Mouse (Mus musculus): ENCODE results near the gene Bicc1.

Gene Bicc1

DNA sequence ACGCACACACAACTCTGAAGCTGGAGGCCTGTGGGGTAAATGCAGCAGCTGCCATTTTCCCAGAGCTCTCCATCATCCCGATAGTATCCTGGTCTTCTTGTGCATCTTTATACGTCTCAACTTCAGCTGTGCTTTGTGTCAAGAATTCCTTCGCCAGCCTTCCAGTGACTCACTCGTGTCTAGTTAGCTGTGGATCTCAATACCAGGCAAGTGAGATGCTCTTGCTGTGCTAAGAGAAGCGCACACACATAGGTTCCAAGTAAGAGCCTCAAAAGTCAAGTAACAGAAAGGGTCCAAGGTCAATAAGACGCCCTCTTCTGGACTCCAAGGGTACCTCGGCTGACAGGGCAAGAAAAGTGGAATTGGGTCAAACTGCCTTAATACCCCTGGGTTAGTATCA is 37.0 kb downstream of the Bicc1 start:
- DNase-seq (ENCODE audit: low read depth, low spot score): peak; percentile 28

DNA sequence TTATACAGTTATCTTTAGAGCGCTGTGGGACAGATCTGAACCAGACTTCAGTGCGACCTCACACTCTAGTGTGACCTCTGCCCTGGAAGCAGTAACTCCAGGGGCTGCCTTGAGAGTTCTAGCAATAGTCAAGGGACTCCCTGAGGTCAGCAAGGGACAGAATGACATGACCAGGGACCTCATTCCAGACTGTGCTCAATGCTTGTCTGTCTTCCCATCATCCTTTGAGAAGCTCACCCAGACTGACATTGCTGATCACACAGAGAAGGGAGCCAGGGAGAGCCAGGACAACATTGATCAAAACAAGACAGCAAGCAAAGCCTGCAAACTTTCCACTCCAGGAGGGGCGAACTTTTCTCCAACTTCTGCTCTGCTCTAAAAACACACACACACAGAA is 38.7 kb downstream of the Bicc1 start:
- no peak for DNase-seq (ENCODE audit: low read depth, low spot score)

DNA sequence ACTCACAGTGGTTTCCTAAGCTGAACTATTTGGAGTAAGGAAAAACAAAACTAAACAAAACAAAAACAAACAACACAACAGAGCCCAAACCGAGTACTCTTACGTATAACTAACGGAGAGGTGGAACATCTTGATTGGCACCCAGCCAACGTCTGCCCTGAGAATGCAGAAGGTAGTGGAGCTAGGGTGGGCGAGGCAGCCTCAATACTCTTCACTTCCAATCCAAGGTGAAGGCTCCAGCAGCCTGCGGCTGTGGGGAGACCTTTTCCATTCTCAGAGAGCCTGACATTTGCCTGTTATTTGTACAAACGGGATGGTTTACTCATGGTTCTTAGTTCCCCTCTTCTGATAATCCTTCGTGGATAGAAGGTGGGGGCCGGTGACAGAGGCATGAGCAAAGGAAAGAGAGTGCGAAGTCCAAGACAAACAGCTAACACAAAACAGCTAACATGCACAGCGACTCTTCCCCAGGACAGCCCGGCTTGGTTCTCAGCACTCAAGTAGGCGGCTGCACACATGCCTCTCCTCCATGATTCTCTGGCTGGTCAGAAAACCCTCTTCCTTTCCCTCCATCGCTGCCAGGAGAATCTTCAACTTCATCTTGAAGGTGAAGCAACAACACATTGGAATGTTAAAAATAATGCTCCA is 39.3 kb downstream of the Bicc1 start:
- no peak for DNase-seq (ENCODE audit: low read depth, low spot score)

DNA sequence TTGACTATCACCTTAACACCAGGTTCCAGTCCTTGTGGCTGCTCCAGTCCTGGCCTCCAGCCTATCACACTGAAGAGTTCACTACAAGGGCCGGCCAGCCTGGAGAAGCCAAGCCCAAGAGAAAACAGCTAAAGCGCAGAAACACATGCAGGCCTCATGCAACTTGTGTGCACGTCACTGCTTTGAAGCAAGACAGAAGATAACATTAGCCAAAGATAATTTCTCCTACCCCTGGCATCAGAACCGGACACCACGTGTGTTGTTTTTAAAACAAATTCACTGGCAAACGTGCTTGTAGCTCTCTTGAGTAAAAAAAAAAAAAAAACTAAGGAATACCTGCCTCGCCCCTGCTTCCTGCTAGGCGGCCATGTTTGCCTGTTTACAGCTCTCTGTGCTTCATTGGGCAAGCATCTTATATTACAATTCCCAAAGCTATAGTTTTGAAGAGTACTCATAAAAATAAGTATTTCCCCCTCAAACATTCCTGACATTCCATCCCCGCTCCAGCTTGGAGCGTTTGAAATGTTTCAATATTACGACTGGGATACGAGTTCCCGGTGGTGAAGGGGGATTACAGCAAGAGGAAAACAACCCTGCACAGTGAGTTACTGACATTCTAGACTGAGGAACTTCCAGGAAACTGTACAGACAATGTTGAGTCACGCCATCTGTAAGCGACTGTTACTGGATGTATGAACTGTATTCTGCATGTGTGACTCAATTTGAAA is 40.2 kb downstream of the Bicc1 start:
- DNase-seq (ENCODE audit: low read depth, low spot score): peak; percentile 8

DNA sequence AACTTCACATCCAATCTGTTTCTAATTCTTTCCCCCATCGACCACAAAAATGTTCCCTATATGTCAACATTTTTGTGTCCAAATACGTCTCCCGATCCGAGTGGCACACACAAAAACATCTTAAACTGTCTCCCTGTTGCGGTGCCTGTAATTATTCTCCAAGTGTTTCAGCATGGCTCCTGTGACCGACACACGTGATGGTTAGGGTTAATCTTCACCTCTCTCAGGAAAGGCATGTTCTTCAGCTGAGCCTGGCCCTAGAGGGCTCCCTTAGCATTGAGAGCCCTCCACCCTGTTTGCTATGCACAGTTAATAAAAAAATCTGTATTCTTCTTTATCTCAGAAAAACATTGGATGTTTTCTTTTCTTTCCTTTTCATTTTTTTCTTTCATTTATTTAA is 41.7 kb downstream of the Bicc1 start:
- no peak for DNase-seq (ENCODE audit: low read depth, low spot score)

DNA sequence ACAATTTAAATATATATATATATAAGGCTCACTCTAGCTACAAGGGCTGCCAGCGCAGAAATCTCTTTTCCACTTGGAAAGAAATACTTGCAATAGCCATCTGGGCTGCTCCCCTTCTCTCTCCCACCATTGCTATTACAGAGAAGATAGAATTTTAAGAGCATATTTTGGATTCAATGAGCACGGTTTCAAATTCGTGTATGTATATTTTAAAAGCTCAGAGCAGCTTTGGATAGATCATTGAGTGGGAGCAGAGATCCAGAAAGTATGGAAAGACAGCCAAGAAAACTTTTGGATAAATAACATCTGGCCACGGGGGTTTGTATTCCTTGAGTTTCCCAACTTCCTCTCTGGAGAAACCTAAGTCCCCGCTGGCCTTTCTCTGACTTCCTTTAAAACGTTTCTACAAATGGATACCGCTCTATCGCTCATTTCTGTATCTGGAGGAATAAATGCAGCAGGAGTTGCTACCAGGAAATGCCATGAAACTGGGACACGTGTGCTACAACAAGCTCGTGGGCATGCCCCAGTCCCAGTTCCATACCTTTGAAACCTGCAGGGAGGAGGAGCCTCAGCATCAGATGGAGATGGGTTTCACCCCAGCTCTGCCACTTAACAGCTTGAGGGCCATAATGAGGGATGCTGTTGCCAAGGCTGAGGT is 45.1 kb downstream of the Bicc1 start:
- DNase-seq (ENCODE audit: low read depth, low spot score): no peak

DNA sequence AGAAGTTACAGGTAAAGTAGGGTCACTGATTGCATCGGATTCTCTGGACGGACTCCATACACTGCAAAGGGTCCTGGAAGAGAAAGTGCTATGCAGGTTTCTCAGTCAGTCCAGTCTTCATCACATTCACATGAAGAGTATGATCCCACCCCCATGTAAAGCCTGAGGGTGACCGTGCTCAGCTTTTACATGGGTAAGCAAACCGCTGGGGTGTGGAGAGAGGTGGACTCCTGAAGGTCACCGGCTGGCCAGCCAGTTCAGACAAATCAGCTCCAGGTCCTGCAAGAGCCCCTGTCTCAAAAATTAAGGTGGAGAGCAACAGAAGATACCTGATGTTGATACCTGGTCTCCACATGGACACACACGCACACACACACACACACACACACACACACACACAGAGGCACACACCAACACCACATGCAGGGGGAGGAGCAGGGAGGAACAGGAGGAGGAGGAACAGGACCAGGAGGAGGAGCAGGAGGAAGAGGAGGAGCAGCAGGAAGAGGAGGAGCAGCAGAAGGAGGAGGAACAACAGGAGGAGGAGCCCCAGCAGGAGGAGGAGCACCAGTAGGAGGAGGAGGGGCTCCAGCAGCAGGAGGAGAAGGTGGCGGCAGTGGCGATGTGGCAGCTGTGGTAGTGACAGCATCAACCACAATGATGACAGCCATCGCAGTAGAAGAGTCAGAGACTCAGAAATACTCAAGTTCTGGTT is 52.9 kb downstream of the Bicc1 start:
- peak; percentile 82 for DNase-seq (ENCODE audit: low read depth, low spot score)

DNA sequence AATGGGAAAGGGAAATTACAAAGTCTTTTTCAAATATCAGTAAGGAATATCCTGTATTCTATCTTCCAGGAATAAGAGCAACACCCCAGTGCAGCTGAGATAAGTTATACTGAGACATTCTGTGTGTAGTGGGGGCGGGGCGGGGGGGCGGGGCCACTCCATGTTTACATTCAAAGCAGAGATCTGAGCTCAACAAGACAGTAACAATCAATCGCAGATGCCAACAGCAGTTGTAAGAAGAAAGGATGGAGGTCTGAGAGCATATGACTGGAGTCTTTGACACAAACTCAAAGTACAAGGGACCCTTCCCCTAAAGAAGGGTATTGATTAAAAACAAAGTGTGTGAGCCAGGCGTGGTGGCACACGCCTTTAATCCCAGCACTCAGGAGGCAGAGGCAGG is 54.7 kb downstream of the Bicc1 start:
- DNase-seq (ENCODE audit: low read depth, low spot score): peak; percentile 81

DNA sequence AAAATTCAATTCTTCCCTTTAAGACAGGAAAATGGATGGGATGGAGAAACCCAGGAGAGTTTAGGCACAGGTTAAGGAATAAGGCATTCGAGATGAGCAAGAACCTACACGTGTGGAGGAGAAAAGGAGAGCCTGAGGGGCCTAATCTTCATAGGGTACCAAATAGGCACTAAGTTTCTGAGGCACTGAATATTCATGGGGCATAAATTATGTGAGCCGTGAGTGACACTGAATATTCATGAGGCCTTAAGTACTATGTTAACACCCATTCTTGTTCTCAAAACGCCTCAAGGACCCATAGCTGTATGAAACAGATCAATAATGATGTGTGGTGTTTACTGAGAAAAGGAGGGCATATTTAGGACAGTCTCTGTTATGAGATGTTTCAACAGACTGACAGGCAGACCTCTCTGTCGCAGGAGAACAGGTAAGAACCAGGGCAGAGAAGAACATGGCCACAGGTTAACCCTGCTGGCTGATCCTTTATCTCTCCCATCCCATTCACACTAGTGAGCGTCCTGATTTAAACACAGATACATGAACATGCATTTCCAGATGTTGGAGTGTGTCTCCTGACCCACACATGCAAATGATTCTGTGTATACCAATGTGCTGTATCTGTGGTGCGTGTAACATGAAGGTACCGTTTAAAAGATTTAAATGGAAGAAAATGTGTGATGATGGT is 58.5 kb downstream of the Bicc1 start:
- DNase-seq (ENCODE audit: low read depth, low spot score): no peak

DNA sequence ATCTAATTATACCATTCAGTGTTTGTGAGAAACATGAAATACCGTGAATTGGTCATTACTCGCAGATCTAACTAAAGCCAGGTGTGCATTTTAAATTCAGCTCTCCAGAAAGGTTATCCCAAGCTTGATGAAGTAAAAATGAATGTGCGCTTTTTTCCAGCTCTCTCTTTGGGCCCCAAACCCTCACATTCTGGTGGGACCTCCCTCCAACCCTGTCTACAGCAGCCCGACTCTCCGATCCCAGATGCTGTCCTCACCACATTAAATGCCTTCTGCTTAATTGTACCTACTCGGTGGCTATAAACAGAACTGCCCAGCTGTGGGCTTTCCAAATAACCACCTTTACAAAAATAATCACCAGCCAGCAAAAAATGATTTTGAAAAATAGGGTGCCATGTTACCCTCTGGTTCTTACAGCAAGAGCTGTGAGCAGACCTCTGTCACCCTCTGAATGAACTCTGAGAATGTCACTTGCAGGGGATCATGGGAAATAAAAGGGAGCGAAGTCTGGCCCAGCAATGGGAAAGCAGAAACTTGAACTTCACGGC is 64.7 kb downstream of the Bicc1 start:
- DNase-seq (ENCODE audit: low read depth, low spot score): no peak

DNA sequence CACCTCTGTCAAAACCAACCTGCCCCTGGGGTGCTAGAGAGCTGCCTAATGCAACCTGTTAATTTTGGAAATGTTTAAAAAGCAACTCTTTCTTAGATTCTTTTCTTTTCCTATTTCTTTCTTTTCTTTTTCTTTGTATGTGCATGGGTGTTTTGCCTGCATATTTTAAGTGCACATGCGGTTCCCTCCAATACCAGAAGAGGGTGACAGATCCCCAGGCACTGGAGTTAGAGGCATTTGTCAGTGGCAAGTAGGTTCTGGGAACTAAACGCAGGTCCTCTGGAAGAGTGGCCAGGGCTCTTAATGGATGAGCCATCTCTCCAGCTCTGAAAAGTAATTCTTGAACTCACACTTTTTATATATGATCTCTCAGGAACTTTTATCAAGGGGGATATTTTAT is 66.2 kb downstream of the Bicc1 start:
- DNase-seq (ENCODE audit: low read depth, low spot score): peak; percentile 53

DNA sequence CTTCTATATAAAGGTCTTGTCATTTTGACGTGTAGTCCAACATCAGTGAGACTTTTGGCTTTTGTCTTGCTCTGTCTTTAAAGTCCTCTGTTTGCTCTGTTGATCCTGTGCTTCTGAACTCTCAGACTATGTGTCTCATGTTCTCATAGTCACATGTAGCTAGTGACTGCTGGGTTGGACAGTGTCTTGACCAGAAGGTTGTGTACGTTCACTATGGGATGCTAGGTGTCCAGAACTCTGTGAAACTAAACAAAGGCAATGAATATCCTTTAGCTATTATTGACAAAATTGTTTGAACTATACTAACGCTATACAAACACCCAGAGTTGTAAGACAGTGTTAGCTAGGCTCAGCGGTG is 72.2 kb downstream of the Bicc1 start:
- no peak for DNase-seq (ENCODE audit: low read depth, low spot score)

DNA sequence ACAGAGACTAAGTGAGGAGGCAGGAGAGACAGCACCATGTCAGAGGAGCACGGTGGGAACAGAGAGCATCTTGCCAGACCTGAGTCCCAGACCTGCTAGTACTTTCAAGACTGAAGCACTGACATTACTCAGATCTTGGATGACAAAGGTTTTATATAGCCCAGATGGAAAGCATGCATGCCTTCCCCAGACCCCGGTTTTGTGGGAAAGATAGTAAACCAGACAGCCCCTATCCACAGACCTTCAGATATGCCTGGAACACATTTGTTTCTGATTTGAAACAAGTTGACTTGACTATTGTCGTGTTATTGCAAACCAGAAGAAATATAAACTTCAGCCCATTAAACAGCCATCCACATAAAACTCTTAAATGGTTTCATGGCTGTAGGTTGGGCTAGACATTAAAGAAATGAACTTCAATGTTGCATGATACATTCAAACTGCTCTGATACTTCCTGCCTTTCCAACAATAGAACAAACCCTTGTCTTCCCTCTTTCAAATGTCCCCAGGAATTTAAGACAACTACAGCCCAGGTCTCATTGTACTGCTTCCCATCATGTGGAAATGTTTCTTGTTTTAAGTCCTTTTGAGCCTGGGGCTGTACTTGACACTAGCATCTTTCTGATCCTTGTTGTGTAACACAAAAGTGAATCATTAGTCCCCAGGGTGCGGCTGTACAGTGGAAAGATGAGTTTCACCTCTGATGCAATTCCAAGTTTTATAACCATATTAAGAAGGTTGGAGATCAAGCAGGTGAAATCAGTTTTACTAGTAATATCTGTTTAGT is 72.7 kb downstream of the Bicc1 start:
- no peak for DNase-seq (ENCODE audit: low read depth, low spot score)

DNA sequence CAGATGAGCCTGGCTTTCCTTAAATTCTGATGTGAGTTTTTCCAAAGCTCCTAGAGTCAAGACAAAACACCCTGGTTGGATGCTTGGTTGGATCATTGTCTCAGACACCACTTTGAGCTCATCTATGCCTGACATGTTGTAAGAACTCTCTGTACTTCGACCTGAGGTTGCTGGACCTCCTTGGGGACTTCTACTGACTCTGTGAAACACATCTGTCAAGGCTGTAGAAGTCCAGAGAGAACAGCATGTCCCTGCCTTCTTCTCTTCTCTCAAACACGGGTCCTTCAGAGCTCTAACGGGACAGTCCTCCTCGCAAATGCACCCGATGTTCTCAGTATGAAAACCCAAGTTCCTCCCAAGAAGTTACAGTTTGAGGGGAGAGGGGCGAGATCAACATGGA is 76.5 kb downstream of the Bicc1 start:
- DNase-seq (ENCODE audit: low read depth, low spot score): no peak

DNA sequence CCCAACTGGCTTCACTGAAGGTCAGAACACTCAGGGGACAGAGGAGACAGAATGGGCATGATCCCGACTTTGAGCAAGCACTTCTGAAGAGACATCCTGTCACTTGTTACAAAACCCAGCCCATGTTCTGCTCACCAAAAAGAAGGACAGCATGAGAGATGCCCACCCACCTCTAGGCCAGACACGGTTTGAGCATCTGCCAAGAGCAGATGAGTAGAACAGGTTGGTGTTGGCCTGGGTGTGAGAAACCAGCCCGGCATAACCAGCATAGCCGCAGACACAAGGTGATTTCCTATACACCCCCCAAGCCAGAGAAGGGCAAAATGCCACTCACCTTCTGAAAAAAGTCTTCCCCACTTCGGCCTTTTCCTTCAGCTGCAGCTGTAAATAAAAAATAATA is 80.6 kb downstream of the Bicc1 start:
- DNase-seq (ENCODE audit: low read depth, low spot score): no peak

DNA sequence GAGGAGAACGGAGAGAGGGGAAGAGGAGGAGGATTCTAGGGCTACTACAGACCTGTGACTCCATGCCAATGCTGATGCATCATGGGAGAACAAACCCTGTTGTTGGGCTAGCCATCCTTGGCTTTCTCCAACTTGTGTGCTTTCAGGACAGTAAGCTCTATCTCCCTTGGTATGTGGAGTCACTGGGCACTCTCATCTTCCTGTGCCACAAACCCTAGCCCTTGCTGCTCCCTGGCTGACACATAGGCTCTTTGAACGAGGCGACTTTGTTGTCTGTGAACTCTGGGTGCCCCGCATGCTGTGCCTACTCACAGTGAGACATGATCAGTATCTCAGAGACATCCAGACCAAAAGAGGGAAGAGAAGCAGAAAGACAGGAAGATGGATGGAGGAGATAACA is 94.5 kb downstream of the Bicc1 start:
- no peak for DNase-seq (ENCODE audit: low read depth, low spot score)

DNA sequence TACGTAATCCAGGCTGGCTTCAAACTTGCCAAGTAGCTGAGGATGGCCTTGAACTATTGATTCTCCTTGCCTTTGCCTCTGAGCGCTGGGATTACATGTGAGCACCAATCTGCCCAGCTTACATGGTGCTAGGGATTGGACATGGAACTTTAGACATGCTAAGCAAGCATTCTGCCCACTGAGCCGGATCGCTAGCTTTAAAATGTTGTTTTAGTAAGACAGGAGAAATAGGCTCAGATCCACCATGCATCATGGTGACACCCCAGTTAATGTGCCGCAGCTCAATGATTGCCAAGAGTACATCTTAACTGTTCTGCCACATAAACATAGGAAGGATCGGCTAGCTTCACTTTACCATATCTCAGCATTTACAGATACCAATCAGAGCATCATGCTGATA is 94.9 kb downstream of the Bicc1 start:
- DNase-seq (ENCODE audit: low read depth, low spot score): no peak

DNA sequence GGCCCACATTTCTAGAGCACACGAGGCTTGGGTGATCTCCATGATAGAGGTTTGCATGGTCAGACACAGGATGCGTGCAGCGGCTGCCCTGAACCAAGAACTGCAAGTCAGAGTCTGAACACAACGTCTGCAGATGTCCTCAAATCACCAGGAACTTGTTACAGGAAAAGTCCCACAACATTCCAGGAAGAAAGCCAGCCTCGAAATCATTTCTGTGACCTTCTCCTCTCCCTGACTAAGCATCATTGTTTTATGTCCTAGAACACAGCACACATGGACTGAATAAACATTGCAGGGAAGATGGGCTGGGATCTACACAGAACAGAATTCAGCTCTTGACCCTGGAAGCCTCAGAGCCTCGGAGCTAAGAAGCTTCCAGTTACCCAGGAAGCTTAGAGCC is 97.3 kb downstream of the Bicc1 start:
- no peak for DNase-seq (ENCODE audit: low read depth, low spot score)

DNA sequence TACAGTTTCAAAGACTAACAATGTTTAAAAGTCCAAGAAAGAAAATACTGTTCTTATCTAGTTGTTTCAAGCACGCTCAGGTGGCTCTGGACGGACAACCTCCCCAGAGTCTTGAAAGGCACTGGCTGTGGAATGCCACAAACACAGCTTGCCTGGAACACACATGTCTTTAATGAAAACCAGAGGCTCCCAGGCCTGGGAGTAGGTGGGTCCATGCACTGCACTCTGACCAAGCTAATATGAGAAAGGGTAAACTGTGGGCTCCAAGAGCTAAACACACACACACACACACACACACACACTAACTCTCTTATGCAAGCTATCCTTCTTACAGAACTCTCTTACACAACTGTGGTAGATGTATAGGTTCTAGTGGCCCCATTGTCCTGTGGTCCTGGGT is 99.2 kb downstream of the Bicc1 start:
- no peak for DNase-seq (ENCODE audit: low read depth, low spot score)

DNA sequence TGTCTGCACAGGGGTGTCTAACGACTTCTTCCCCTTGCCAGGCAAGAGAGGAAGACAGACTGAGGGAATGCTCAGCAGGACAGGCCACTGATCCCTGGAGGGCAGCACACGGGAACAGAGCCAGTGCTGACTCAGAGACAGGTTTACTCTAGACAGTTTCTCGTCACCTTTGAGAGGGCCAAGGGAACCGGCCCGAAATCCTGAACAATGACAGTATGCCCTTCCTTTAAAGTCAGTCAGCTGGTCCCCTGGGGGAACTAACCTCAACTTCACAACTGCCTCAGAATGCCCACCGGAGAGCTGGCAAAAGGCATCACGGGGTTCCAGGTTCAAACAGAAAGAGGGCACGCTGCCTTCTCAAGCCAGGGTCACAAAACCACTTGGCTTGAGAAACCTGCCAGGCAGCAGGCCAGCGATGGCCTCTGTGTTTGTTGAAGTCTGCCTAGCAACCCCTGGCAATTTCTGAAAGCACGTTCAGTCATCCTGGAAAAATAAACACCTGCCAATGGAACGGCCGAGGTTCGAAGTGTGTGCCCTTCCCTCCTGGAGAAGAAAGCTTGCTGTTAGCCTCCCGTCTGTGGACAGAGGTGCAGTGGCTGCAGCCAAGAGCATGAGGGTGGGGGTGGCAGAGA is 100.8 kb downstream of the Bicc1 start:
- DNase-seq (ENCODE audit: low read depth, low spot score): no peak
